Mouse (Mus musculus): ENCODE data around the gene Sall2. TPM values are rescaled to one million over a fixed set of nuclear protein-coding genes. Genes with fewer than 3 reads are reported as not detected.
A peak's percentile ranks its signal among the peaks of the same experiment; 100 is the strongest.
"Not testable (repeated sequence)": the region's sequence is repeated elsewhere in the genome, so short reads cannot be mapped to it uniquely, and the experiment has no call there.

The Sall2 gene
- polyA plus RNA-seq, 1 experiment from 2014 or later: 47.5 TPM

- H3K9ac ChIP-seq: no peak overlapping the region
- WGBS: 93% methylated on average over 2 of the region's 2 CpGs
- H3K4me2 ChIP-seq (replicated peaks): no peak overlapping the region
- H3K4me1 ChIP-seq (replicated peaks; ENCODE audit: control insufficient read depth, insufficient read depth, low read length): peaks cover 11% of the 10 kb centered on the region
- H3K27me3 ChIP-seq (ENCODE audit: control insufficient read depth, insufficient read depth, low read length): no peaks in the 10 kb centered on the region
- H3K9me3 ChIP-seq (ENCODE audit: control insufficient read depth, low read length): no peaks in the 10 kb centered on the region
- no peak overlapping the region for H3K4me3 ChIP-seq (replicated peaks; ENCODE audit: low read length)
- DNase-seq (ENCODE audit: low spot score): no peak
- no peak for ATAC-seq (ENCODE audit: low FRiP score)
- H3K36me3 ChIP-seq (replicated peaks; ENCODE audit: control insufficient read depth, insufficient read depth): peaks cover 19% of the 10 kb centered on the region
- H3K27ac ChIP-seq: no peak overlapping the region
These were observed 22.5 kb downstream of the Sall2 start for GRCm38 (mm10) chr14:52306100-52306499.

- Histone ChIP-seq H3K4me2 (replicated peaks) (peak within 1 kb of the TSS; percentile 59), H3K36me3 (replicated peaks; ENCODE audit: control insufficient read depth, insufficient read depth) (peaks cover 19% of the 10 kb centered on the region), H3K9me3 (ENCODE audit: control insufficient read depth, low read length) (no peaks in the 10 kb centered on the region), H3K27me3 (ENCODE audit: control insufficient read depth, insufficient read depth, low read length) (no peaks in the 10 kb centered on the region), H3K9ac (peak within 1 kb of the TSS; percentile 71), H3K27ac (peak within 1 kb of the TSS; percentile 93), H3K4me1 (replicated peaks; ENCODE audit: control insufficient read depth, insufficient read depth, low read length) (peaks cover 8% of the 10 kb centered on the region), H3K4me3 (replicated peaks; ENCODE audit: low read length) (peak within 1 kb of the TSS; percentile 63)
- under 1% methylated on average over 46 of the region's 46 CpGs for WGBS
- DNase-seq (ENCODE audit: low spot score): peak; percentile 96
- peak; percentile 96 for ATAC-seq (ENCODE audit: low FRiP score)
These were observed 23.8 kb downstream of the Sall2 start, which contains the start of gene Mettl3 for GRCm38 (mm10) chr14:52304644-52305271. Mettl3 (minus strand) TSS chr14:52305128.

GRCm38 (mm10) chr14:52303517-52303916, 25.0 kb downstream of the Sall2 start:
- WGBS: 91% methylated on average over 3 of the region's 3 CpGs
- Histone ChIP-seq H3K4me2 (replicated peaks) (peak overlapping the region; percentile 59), H3K36me3 (replicated peaks; ENCODE audit: control insufficient read depth, insufficient read depth) (peaks cover 20% of the 10 kb centered on the region), H3K9ac (0 out of 2 replicates have a peak overlapping the region, but pooled peaks have one; percentile 71)
- H3K9me3 ChIP-seq (ENCODE audit: control insufficient read depth, low read length); ATAC-seq (ENCODE audit: low FRiP score); H3K4me3 ChIP-seq (replicated peaks; ENCODE audit: low read length); H3K27me3 ChIP-seq (ENCODE audit: control insufficient read depth, insufficient read depth, low read length); H3K4me1 ChIP-seq (replicated peaks; ENCODE audit: control insufficient read depth, insufficient read depth, low read length); DNase-seq (ENCODE audit: low spot score); H3K27ac ChIP-seq: not testable (repeated sequence)

DNA sequence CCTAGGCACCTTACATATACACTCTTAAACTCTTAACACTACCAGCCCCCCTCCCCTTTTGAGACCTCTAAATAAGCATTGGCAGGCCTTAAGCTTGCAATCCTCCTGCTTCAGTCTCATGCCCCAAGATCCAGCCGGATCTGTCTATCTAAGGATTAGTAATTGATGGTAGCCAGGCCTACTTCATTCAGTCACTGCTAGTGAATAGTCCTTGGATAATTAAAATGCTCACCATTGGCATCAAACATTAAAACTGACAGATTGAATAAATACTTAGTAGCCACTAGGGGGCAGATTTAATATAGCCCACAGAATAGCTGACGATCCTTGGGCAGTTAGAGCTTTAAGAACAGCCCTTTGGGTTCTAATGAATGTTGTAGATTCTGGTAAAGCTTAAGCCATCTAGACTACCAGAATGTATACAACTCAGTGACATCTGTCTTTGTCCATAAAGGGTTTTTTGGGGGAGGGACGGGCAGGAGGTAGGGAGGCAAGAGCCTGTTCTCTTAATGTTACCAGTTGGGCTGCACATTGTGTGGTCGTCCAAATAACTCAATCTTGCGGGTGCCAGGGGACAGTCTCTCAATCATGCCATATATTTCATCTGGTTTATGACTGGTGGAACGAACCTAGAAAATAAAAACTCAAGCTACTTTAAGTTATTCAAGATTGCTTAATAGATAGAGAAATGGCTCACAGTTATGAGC, 32.9 kb downstream of the Sall2 start:
- Histone ChIP-seq H3K4me2 (replicated peaks) (no peak overlapping the region), H3K36me3 (replicated peaks; ENCODE audit: control insufficient read depth, insufficient read depth) (peaks cover 97% of the 10 kb centered on the region), H3K4me3 (replicated peaks; ENCODE audit: low read length) (no peak overlapping the region), H3K9me3 (ENCODE audit: control insufficient read depth, low read length) (no peaks in the 10 kb centered on the region), H3K4me1 (replicated peaks; ENCODE audit: control insufficient read depth, insufficient read depth, low read length) (no peaks in the 10 kb centered on the region), H3K27me3 (ENCODE audit: control insufficient read depth, insufficient read depth, low read length) (no peaks in the 10 kb centered on the region), H3K27ac (no peak overlapping the region), H3K9ac (no peak overlapping the region)
- WGBS: 64% methylated on average over 6 of the region's 6 CpGs
- DNase-seq (ENCODE audit: low spot score) (peak; percentile 69), ATAC-seq (ENCODE audit: low FRiP score) (peak; percentile 49; the same call in 1 of the 2 replicates)

GRCm38 (mm10) chr14:52284191-52284590, 44.4 kb downstream of the Sall2 start:
- no peak overlapping the region for H3K4me2 ChIP-seq (replicated peaks)
- no peak overlapping the region for H3K9ac ChIP-seq
- 91% methylated on average over 3 of the region's 3 CpGs for WGBS
- no peak overlapping the region for H3K4me3 ChIP-seq (replicated peaks; ENCODE audit: low read length)
- no peaks in the 10 kb centered on the region for H3K9me3 ChIP-seq (ENCODE audit: control insufficient read depth, low read length)
- ATAC-seq (ENCODE audit: low FRiP score) (no peak), DNase-seq (ENCODE audit: low spot score) (no peak)
- H3K27me3 ChIP-seq (ENCODE audit: control insufficient read depth, insufficient read depth, low read length): no peaks in the 10 kb centered on the region
- peaks cover 39% of the 10 kb centered on the region for H3K36me3 ChIP-seq (replicated peaks; ENCODE audit: control insufficient read depth, insufficient read depth)
- peaks cover 8% of the 10 kb centered on the region for H3K4me1 ChIP-seq (replicated peaks; ENCODE audit: control insufficient read depth, insufficient read depth, low read length)
- H3K27ac ChIP-seq: no peak overlapping the region

- Histone ChIP-seq H3K27me3 (ENCODE audit: control insufficient read depth, insufficient read depth, low read length) (no peaks in the 10 kb centered on the region), H3K36me3 (replicated peaks; ENCODE audit: control insufficient read depth, insufficient read depth) (peaks cover 35% of the 10 kb centered on the region), H3K9ac (no peak overlapping the region), H3K4me1 (replicated peaks; ENCODE audit: control insufficient read depth, insufficient read depth, low read length) (peaks cover 8% of the 10 kb centered on the region), H3K4me2 (replicated peaks) (no peak overlapping the region), H3K27ac (no peak overlapping the region), H3K9me3 (ENCODE audit: control insufficient read depth, low read length) (no peaks in the 10 kb centered on the region), H3K4me3 (replicated peaks; ENCODE audit: low read length) (no peak overlapping the region)
- 99% methylated on average over 5 of the region's 5 CpGs for WGBS
- no peak for DNase-seq (ENCODE audit: low spot score)
- no peak for ATAC-seq (ENCODE audit: low FRiP score)
These were observed 44.9 kb downstream of the Sall2 start for GRCm38 (mm10) chr14:52283629-52284028.

DNA sequence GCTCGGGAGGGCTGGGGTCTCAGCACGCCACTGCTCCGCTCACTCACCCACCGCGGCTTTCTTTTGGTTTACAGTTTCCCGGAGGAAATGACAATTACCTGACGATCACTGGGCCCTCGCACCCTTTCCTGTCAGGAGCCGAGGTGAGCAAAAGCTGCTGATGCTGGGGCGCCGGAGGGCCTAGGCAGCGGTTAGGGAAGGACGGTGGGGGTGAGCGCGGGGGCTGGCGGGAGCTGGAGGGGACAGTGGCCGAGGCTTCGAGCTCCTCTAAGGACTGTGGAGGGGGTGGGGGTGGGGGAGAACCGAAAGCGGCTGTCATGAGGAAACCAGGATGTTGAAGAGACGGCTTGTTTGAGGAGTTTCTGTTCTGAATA, 48.8 kb downstream of the Sall2 start:
- H3K36me3 ChIP-seq (replicated peaks; ENCODE audit: control insufficient read depth, insufficient read depth): peaks cover 16% of the 10 kb centered on the region
- peak overlapping the region; percentile 85 for H3K27ac ChIP-seq
- H3K27me3 ChIP-seq (ENCODE audit: control insufficient read depth, insufficient read depth, low read length): no peaks in the 10 kb centered on the region
- H3K4me1 ChIP-seq (replicated peaks; ENCODE audit: control insufficient read depth, insufficient read depth, low read length): peaks cover 8% of the 10 kb centered on the region
- peak overlapping the region; percentile 75 for H3K9ac ChIP-seq
- ATAC-seq (ENCODE audit: low FRiP score) (no peak; the same call in 1 of the 2 replicates), DNase-seq (ENCODE audit: low spot score) (no peak)
- H3K4me3 ChIP-seq (replicated peaks; ENCODE audit: low read length): peak overlapping the region; percentile 64
- H3K4me2 ChIP-seq (replicated peaks): peak overlapping the region; percentile 63
- no peaks in the 10 kb centered on the region for H3K9me3 ChIP-seq (ENCODE audit: control insufficient read depth, low read length)
- under 1% methylated on average over 21 of the region's 21 CpGs for WGBS

GRCm38 (mm10) chr14:52278932-52279746, 49.4 kb downstream of the Sall2 start, which contains the start of the genes Tox4 and Rab2b:
Tox4 (plus strand) TSS chr14:52279146.
Rab2b (minus strand) TSS chr14:52279545.
- Histone ChIP-seq H3K4me1 (replicated peaks; ENCODE audit: control insufficient read depth, insufficient read depth, low read length) (peaks cover 8% of the 10 kb centered on the region), H3K27me3 (ENCODE audit: control insufficient read depth, insufficient read depth, low read length) (no peaks in the 10 kb centered on the region), H3K27ac (peak within 1 kb of the TSS; percentile 85), H3K36me3 (replicated peaks; ENCODE audit: control insufficient read depth, insufficient read depth) (peaks cover 22% of the 10 kb centered on the region), H3K4me2 (replicated peaks) (peak within 1 kb of the TSS; percentile 64), H3K9ac (peak within 1 kb of the TSS; percentile 75), H3K4me3 (replicated peaks; ENCODE audit: low read length) (peak within 1 kb of the TSS; percentile 64), H3K9me3 (ENCODE audit: control insufficient read depth, low read length) (no peaks in the 10 kb centered on the region)
- ATAC-seq (ENCODE audit: low FRiP score) (peak; percentile 98), DNase-seq (ENCODE audit: low spot score) (peak; percentile 99)
- WGBS: 2% methylated on average over 66 of the region's 66 CpGs

- 86% methylated on average over 4 of the region's 4 CpGs for WGBS
These were observed 51.4 kb downstream of the Sall2 start for GRCm38 (mm10) chr14:52277210-52277609.

More at GRCm38 (mm10) chr14:52277210-52277609, 51.4 kb downstream of the Sall2 start:
- H3K27ac ChIP-seq: no peak overlapping the region
- no peak overlapping the region for H3K9ac ChIP-seq
- H3K4me1 ChIP-seq (replicated peaks; ENCODE audit: control insufficient read depth, insufficient read depth, low read length): peaks cover 8% of the 10 kb centered on the region
- no peaks in the 10 kb centered on the region for H3K27me3 ChIP-seq (ENCODE audit: control insufficient read depth, insufficient read depth, low read length)
- no peaks in the 10 kb centered on the region for H3K9me3 ChIP-seq (ENCODE audit: control insufficient read depth, low read length)
- peaks cover 41% of the 10 kb centered on the region for H3K36me3 ChIP-seq (replicated peaks; ENCODE audit: control insufficient read depth, insufficient read depth)
- no peak overlapping the region for H3K4me2 ChIP-seq (replicated peaks)
- DNase-seq (ENCODE audit: low spot score) (no peak), ATAC-seq (ENCODE audit: low FRiP score) (no peak)
- no peak overlapping the region for H3K4me3 ChIP-seq (replicated peaks; ENCODE audit: low read length)

All from hindbrain, embryonic 14.5 days (tissue).